Mouse (Mus musculus): ENCODE data around the gene Rac3. TPM values are rescaled to one million over a fixed set of nuclear protein-coding genes. Genes with fewer than 3 reads are reported as not detected.

Rac3 gene
- polyA plus RNA-seq, 1 experiment, result 26.3 TPM

- peaks cover 7% of the 10 kb centered on the region for H3K36me3 ChIP-seq (ENCODE audit: control insufficient read depth, insufficient read depth, low read length)
- H3K4me3 ChIP-seq (ENCODE audit: control insufficient read depth, insufficient read depth, low read length), result no peak overlapping the region
- DNase-seq, result no peak
- H3K4me1 ChIP-seq (replicated peaks; ENCODE audit: control insufficient read depth, insufficient read depth, low read length), result no peaks in the 10 kb centered on the region
- H3K27ac ChIP-seq (ENCODE audit: control insufficient read depth, insufficient read depth, low read length), result no peak overlapping the region
- 94% methylated on average over 15 of the region's 15 CpGs for WGBS
- no peaks in the 10 kb centered on the region for H3K27me3 ChIP-seq (ENCODE audit: control insufficient read depth, insufficient read depth, low read length)
- TF ChIP-seq POLR2A (IDR thresholded peaks at IDR 0.05; ENCODE audit: control insufficient read depth, extremely low read depth, insufficient read depth, low read length, poor library complexity) (no peak), CTCF (IDR thresholded peaks at IDR 0.05; ENCODE audit: borderline replicate concordance, control insufficient read depth, extremely low read depth, insufficient read depth, low read length, poor library complexity) (no peak)
These were observed 17.4 kb upstream of the Rac3 start for GRCm38 (mm10) chr11:120703696-120704454.

GRCm38 (mm10) chr11:120704486-120705325 is 16.6 kb upstream of the Rac3 start:
- TF ChIP-seq POLR2A (IDR thresholded peaks at IDR 0.05; ENCODE audit: control insufficient read depth, extremely low read depth, insufficient read depth, low read length, poor library complexity), result no peak
- TF ChIP-seq CTCF (IDR thresholded peaks at IDR 0.05; ENCODE audit: borderline replicate concordance, control insufficient read depth, extremely low read depth, insufficient read depth, low read length, poor library complexity), result no peak
- DNase-seq, result no peak
- no peaks in the 10 kb centered on the region for H3K27me3 ChIP-seq (ENCODE audit: control insufficient read depth, insufficient read depth, low read length)
- WGBS, result 88% methylated on average over 8 of the region's 8 CpGs
- no peak overlapping the region for H3K4me3 ChIP-seq (ENCODE audit: control insufficient read depth, insufficient read depth, low read length)
- H3K4me1 ChIP-seq (replicated peaks; ENCODE audit: control insufficient read depth, insufficient read depth, low read length), result no peaks in the 10 kb centered on the region
- no peak overlapping the region for H3K27ac ChIP-seq (ENCODE audit: control insufficient read depth, insufficient read depth, low read length)
- H3K36me3 ChIP-seq (ENCODE audit: control insufficient read depth, insufficient read depth, low read length), result peaks cover 7% of the 10 kb centered on the region

- Histone ChIP-seq H3K4me1 (replicated peaks; ENCODE audit: control insufficient read depth, insufficient read depth, low read length) (no peaks in the 10 kb centered on the region), H3K27me3 (ENCODE audit: control insufficient read depth, insufficient read depth, low read length) (no peaks in the 10 kb centered on the region), H3K4me3 (ENCODE audit: control insufficient read depth, insufficient read depth, low read length) (no peak overlapping the region), H3K27ac (ENCODE audit: control insufficient read depth, insufficient read depth, low read length) (no peak overlapping the region), H3K36me3 (ENCODE audit: control insufficient read depth, insufficient read depth, low read length) (peaks cover 7% of the 10 kb centered on the region)
- TF ChIP-seq CTCF (IDR thresholded peaks at IDR 0.05; ENCODE audit: borderline replicate concordance, control insufficient read depth, extremely low read depth, insufficient read depth, low read length, poor library complexity) (no peak), POLR2A (IDR thresholded peaks at IDR 0.05; ENCODE audit: control insufficient read depth, extremely low read depth, insufficient read depth, low read length, poor library complexity) (no peak)
- no peak for DNase-seq
- 91% methylated on average over 5 of the region's 5 CpGs for WGBS
These were observed 15.2 kb upstream of the Rac3 start for GRCm38 (mm10) chr11:120706120-120706519.

- TF ChIP-seq POLR2A (IDR thresholded peaks at IDR 0.05; ENCODE audit: control insufficient read depth, extremely low read depth, insufficient read depth, low read length, poor library complexity) (no peak), CTCF (IDR thresholded peaks at IDR 0.05; ENCODE audit: borderline replicate concordance, control insufficient read depth, extremely low read depth, insufficient read depth, low read length, poor library complexity) (no peak)
- Histone ChIP-seq H3K36me3 (ENCODE audit: control insufficient read depth, insufficient read depth, low read length) (no peaks in the 10 kb centered on the region), H3K27me3 (ENCODE audit: control insufficient read depth, insufficient read depth, low read length) (no peaks in the 10 kb centered on the region), H3K4me3 (ENCODE audit: control insufficient read depth, insufficient read depth, low read length) (no peak overlapping the region), H3K27ac (ENCODE audit: control insufficient read depth, insufficient read depth, low read length) (no peak overlapping the region), H3K4me1 (replicated peaks; ENCODE audit: control insufficient read depth, insufficient read depth, low read length) (no peaks in the 10 kb centered on the region)
- 94% methylated on average over 12 of the region's 12 CpGs for WGBS
- no peak for DNase-seq
These were observed 14.0 kb upstream of the Rac3 start for GRCm38 (mm10) chr11:120707225-120707624.

GRCm38 (mm10) chr11:120707969-120708368 is 13.3 kb upstream of the Rac3 start:
- Histone ChIP-seq H3K4me3 (ENCODE audit: control insufficient read depth, insufficient read depth, low read length) (no peak overlapping the region), H3K4me1 (replicated peaks; ENCODE audit: control insufficient read depth, insufficient read depth, low read length) (peaks cover 5% of the 10 kb centered on the region), H3K27me3 (ENCODE audit: control insufficient read depth, insufficient read depth, low read length) (no peaks in the 10 kb centered on the region), H3K36me3 (ENCODE audit: control insufficient read depth, insufficient read depth, low read length) (no peaks in the 10 kb centered on the region), H3K27ac (ENCODE audit: control insufficient read depth, insufficient read depth, low read length) (no peak overlapping the region)
- DNase-seq, result no peak
- TF ChIP-seq POLR2A (IDR thresholded peaks at IDR 0.05; ENCODE audit: control insufficient read depth, extremely low read depth, insufficient read depth, low read length, poor library complexity) (no peak), CTCF (IDR thresholded peaks at IDR 0.05; ENCODE audit: borderline replicate concordance, control insufficient read depth, extremely low read depth, insufficient read depth, low read length, poor library complexity) (no peak)
- 86% methylated on average over 5 of the region's 5 CpGs for WGBS

GRCm38 (mm10) chr11:120709551-120709950 is 11.7 kb upstream of the Rac3 start:
- 90% methylated on average over 2 of the region's 2 CpGs for whole genome bisulfite sequencing
- TF ChIP-seq CTCF (IDR thresholded peaks at IDR 0.05; ENCODE audit: borderline replicate concordance, control insufficient read depth, extremely low read depth, insufficient read depth, low read length, poor library complexity) (no peak), POLR2A (IDR thresholded peaks at IDR 0.05; ENCODE audit: control insufficient read depth, extremely low read depth, insufficient read depth, low read length, poor library complexity) (no peak)
- no peak for DNase-seq
- Histone ChIP-seq H3K36me3 (ENCODE audit: control insufficient read depth, insufficient read depth, low read length) (no peaks in the 10 kb centered on the region), H3K4me1 (replicated peaks; ENCODE audit: control insufficient read depth, insufficient read depth, low read length) (peaks cover 9% of the 10 kb centered on the region), H3K27ac (ENCODE audit: control insufficient read depth, insufficient read depth, low read length) (no peak overlapping the region), H3K4me3 (ENCODE audit: control insufficient read depth, insufficient read depth, low read length) (no peak overlapping the region), H3K27me3 (ENCODE audit: control insufficient read depth, insufficient read depth, low read length) (no peaks in the 10 kb centered on the region)

All from thymus, adult 2 months (tissue).